Mouse (Mus musculus) liver, adult 2 months (tissue): ENCODE measurements at regions not wholly inside any gene's neighbourhood (a gene's known extent, or its start where the extent isn't known, plus 50 kb on each side); places are given as distances from the start of the nearest gene placed in this dataset.

Source experiments
- CTCF ChIP-seq: fragments of 200-500 bp; IDR thresholded peaks from 2 replicates; pipeline ENCODE4 v1.5.1; 2011; ENCODE audit warnings: low read depth, low read length, control low read depth
- POLR2A ChIP-seq: fragments of 200-500 bp; IDR thresholded peaks from 2 replicates; pipeline ENCODE4 v1.6.1; 2011; ENCODE audit warnings: low read length, control low read depth; ENCODE audit not compliant: insufficient read depth; ENCODE audit errors: extremely low read depth

DNA sequence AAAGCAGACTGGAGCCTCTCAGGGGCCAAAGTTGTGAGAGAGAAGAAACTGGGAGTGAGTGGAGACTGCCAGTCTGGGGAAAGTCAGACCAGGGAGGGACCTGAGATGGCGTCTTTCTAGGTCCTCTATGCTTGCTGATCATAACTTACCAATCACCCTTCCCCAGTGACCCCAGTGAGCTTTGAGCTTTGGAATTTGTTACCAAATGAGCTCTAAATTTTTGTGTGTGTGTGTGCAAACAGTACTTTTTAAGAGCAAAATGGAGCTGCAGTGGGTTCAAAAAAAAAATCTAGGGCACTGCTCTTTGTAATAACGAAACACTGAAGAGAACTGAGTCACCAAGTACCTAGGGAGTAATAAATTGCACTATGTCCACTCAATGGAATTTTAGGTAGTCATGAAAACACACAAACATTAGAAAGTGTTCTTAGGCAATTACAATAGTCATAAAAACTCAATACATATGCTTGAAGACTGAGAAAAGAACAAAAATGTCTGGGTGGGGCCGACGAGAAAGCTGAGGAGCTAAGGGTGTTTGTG lies 54.7 kb upstream of the Jak1 start:
- no peak for TF ChIP-seq CTCF
- no peak for TF ChIP-seq POLR2A
